Mouse (Mus musculus): ENCODE data around the gene Tgm2.

DNA sequence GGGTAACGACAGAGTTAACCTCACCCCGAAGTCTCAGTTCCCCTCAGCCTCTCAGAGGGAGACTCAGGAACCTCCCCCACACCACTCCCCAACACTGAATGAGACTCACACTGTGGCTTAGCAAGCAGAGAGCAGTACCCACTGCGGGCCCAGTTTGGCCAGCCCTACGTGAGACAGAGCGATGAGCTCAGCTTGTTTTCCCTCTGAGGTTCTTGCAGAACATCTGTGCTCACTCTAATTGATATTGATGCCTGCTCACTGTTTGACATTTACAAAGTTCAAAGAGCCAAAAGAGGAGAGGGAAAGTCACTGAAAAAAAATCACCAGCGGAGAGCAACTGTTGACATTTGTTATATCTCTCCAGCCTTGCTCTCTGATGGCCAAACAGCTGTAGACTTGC is 15.5 kb upstream of the Tgm2 start:
- TF ChIP-seq CTCF (IDR thresholded peaks at IDR 0.05; ENCODE audit: borderline replicate concordance, extremely low read depth, insufficient read depth, insufficient read length) = no peak
- TF ChIP-seq POLR2A (IDR thresholded peaks at IDR 0.05; ENCODE audit: borderline replicate concordance, extremely low read depth, insufficient read depth, insufficient read length, poor library complexity, severe bottlenecking) = no peak

Measured in brain, embryonic 14.5 days (tissue).